Mouse (Mus musculus): Measurements from ENCODE around the gene Rcor1.

DNA sequence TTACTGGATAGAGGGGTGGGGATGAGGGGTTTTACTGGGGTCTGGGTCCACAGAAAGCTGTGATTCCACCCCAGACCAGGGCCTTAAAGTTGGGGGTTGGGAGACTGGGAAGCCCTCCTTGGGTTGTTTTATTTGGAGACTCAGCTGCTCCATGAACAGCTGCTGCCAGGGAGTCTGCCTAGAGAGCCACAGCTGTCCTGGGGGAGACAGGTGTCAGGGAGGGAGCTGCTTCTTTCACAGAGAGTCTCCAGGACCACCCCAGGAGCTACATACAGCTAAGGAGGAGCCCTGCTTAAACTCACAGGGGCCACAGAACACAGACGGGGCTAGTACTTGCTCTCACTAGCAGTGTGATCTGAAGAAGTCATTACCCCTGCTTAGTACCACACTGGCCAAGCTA lies 18.0 kb upstream of the Rcor1 start:
- TF ChIP-seq POLR2A (IDR thresholded peaks at IDR 0.05; ENCODE audit: borderline replicate concordance, low read depth, low read length) (no peak), CTCF (IDR thresholded peaks at IDR 0.05; ENCODE audit: low read depth, low read length) (no peak)
